Mouse (Mus musculus) myocyte (in vitro differentiated cells): ENCODE data around the gene Wdr45b.

Source experiments
- E2F4 ChIP-seq: IDR thresholded peaks from one replicate; pipeline ENCODE4 v1.6.1; 2011; ENCODE audit warnings: mild to moderate bottlenecking, control low read depth, moderate library complexity; ENCODE audit not compliant: insufficient read depth
- MAX ChIP-seq: IDR thresholded peaks from one replicate; pipeline ENCODE4 v1.6.1; 2011; ENCODE audit warnings: low read depth, mild to moderate bottlenecking, control low read depth
- MYOD1 ChIP-seq, 3 experiments: IDR thresholded peaks; one replicate each; pipeline ENCODE4 v1.6.1; 2011; ENCODE audit warnings: control low read depth in 2 of 3, low read depth in 2 of 3, mild to moderate bottlenecking in 2 of 3, moderate library complexity in 1 of 3; ENCODE audit not compliant: insufficient read length in 2 of 3, control insufficient read depth in 1 of 3
- POLR2A ChIP-seq: IDR thresholded peaks from one replicate; pipeline ENCODE4 v1.6.1; 2011; ENCODE audit warnings: low read depth, mild to moderate bottlenecking, control low read depth, moderate library complexity; ENCODE audit not compliant: insufficient read length
- POLR2AphosphoS2 ChIP-seq: IDR thresholded peaks from one replicate; pipeline ENCODE4 v1.6.1; 2011; ENCODE audit warnings: low read depth, control low read depth; ENCODE audit not compliant: insufficient read length
- SRF ChIP-seq: IDR thresholded peaks from one replicate; pipeline ENCODE4 v1.6.1; 2011; ENCODE audit warnings: low read depth; ENCODE audit not compliant: control insufficient read depth, insufficient read length
- TCF12 ChIP-seq: IDR thresholded peaks from one replicate; pipeline ENCODE4 v1.6.1; 2011; ENCODE audit warnings: mild to moderate bottlenecking, control low read depth; ENCODE audit not compliant: poor library complexity, insufficient read depth, severe bottlenecking
- USF1 ChIP-seq: IDR thresholded peaks from one replicate; pipeline ENCODE4 v1.6.1; 2011; ENCODE audit warnings: low read depth, mild to moderate bottlenecking, control low read depth, moderate library complexity

- TF ChIP-seq POLR2A (no peak), MAX (no peak), USF1 (no peak), TCF12 (no peak), MYOD1 (IDR thresholded peaks at IDR 0.05; ENCODE audit: control insufficient read depth in 1 of 3, insufficient read length in 2 of 3, low read depth in 2 of 3) (no peak), SRF (no peak), E2F4 (no peak), POLR2AphosphoS2 (no peak)
These were observed 737 bp downstream of the Wdr45b start for GRCm38 (mm10) chr11:121353326-121354090.
